25 mouse cellular contexts compared by ENCODE assay signal in the genomic region with DNA sequence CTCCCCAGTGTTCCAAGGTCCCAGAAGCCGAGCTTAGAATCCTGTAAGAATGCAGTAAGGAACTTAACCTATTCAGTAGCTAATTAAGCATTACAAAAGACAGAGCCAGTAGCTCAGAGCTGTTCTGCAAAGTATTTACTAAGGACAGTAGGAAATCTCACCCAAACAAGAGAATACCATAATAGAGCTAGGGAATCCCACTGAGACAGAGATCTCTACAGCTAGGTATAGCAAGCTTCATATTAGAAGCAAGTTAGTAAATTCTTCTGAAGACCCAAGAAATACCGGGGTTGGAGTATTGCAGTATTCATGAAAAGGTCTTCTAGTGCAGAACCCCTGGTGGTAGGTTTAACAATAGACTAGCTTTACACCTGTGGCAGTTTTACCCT. TPM values are rescaled to one million over a fixed set of nuclear protein-coding genes. Genes with fewer than 3 reads are reported as not detected.
DNase-seq lines count a peak whose midpoint lies in the region; ATAC-seq and TF ChIP-seq lines count a peak whose summit lies in the region.
"Had no signal": no experiment of that assay in that cellular context is flagged by ENCODE, and none has a peak within 500 bp of the region (broad histone marks: within the 10 kb centered on the region; RNA-seq: fewer than 3 reads in every experiment).

No protein-coding gene starts in this region.

- H3K9me3 ChIP-seq in ES-Bruce4 (replicated peaks; ENCODE audit: control insufficient read depth, insufficient read depth, low read length, poor library complexity, severe bottlenecking): no peaks in the 10 kb centered on the region
- no peaks in the 10 kb centered on the region for H3K9me3 ChIP-seq in midbrain, embryonic 15.5 days
- no peaks in the 10 kb centered on the region for H3K9me3 ChIP-seq in stomach, postnatal 0 days (ENCODE audit: control insufficient read depth, low read length)
- H3K9me3 ChIP-seq: embryonic facial prominence, embryonic 13.5 days; embryonic facial prominence, embryonic 15.5 days; forebrain, embryonic 10.5 days; forebrain, embryonic 12.5 days; G1E had no signal

- no peak for TF ChIP-seq POLR2A in ES-Bruce4 (IDR thresholded peaks at IDR 0.05; ENCODE audit: insufficient read depth, low read length)

- ATAC-seq in midbrain, embryonic 15.5 days (replicated peaks): no peak
- no peak for ATAC-seq in stomach, postnatal 0 days (ENCODE audit: low FRiP score, low TSS enrichment)
- ATAC-seq: activated CD4-positive, CD25-positive, alpha-beta regulatory T cell, adult 4 months; forebrain, embryonic 14.5 days; forebrain, embryonic 16.5 days; Patski had no signal

- TF ChIP-seq CTCF in ES-Bruce4 (IDR thresholded peaks at IDR 0.05; ENCODE audit: low read depth, low read length): no peak
- no peak for TF ChIP-seq CTCF in stomach, postnatal 0 days (IDR thresholded peaks at IDR 0.05; ENCODE audit: low read depth)

- peak overlapping the region; percentile 67; the same call in 1 of the 2 replicates for H3K27ac ChIP-seq in ES-Bruce4 (ENCODE audit: insufficient read depth, low read length)
- no peak overlapping the region for H3K27ac ChIP-seq in midbrain, embryonic 15.5 days
- no peak overlapping the region for H3K27ac ChIP-seq in stomach, postnatal 0 days (replicated peaks)
- H3K27ac ChIP-seq: embryonic facial prominence, embryonic 13.5 days; embryonic facial prominence, embryonic 15.5 days; forebrain, embryonic 10.5 days; forebrain, embryonic 12.5 days had no signal

- no peak overlapping the region for H3K9ac ChIP-seq in ES-Bruce4 (ENCODE audit: low read depth, poor library complexity, severe bottlenecking)
- no peak overlapping the region for H3K9ac ChIP-seq in midbrain, embryonic 15.5 days
- H3K9ac ChIP-seq in stomach, postnatal 0 days (ENCODE audit: low read length): no peak overlapping the region
- H3K9ac ChIP-seq: embryonic facial prominence, embryonic 13.5 days; embryonic facial prominence, embryonic 15.5 days; forebrain, embryonic 12.5 days had no signal

- no peak for TF ChIP-seq EP300 in ES-Bruce4 (IDR thresholded peaks at IDR 0.05; ENCODE audit: insufficient read depth, low read depth, low read length)
- TF ChIP-seq EP300 in stomach, postnatal 0 days (optimal IDR thresholded peaks at IDR 0.05): no peak

- no peak overlapping the region for H3K4me3 ChIP-seq in ES-Bruce4 (ENCODE audit: low read depth, low read length)
- no peak overlapping the region for H3K4me3 ChIP-seq in midbrain, embryonic 15.5 days
- no peak overlapping the region for H3K4me3 ChIP-seq in stomach, postnatal 0 days (ENCODE audit: low read depth, low read length)
- H3K4me3 ChIP-seq: embryonic facial prominence, embryonic 13.5 days; embryonic facial prominence, embryonic 15.5 days; erythroblast, embryonic 14.5 days; forebrain, embryonic 10.5 days; forebrain, embryonic 12.5 days had no signal

- no peaks in the 10 kb centered on the region for H3K36me3 ChIP-seq in ES-Bruce4 (ENCODE audit: control insufficient read depth, insufficient read depth, low read length, poor library complexity, severe bottlenecking)
- no peaks in the 10 kb centered on the region for H3K36me3 ChIP-seq in midbrain, embryonic 15.5 days (replicated peaks)
- no peaks in the 10 kb centered on the region for H3K36me3 ChIP-seq in stomach, postnatal 0 days (ENCODE audit: control insufficient read depth, insufficient read depth, low read length)
- H3K36me3 ChIP-seq: embryonic facial prominence, embryonic 13.5 days; embryonic facial prominence, embryonic 15.5 days; forebrain, embryonic 12.5 days; G1E had no signal

- H3K27me3 ChIP-seq in ES-Bruce4 (ENCODE audit: control insufficient read depth, insufficient read depth, low read length, poor library complexity, severe bottlenecking): no peaks in the 10 kb centered on the region
- H3K27me3 ChIP-seq in midbrain, embryonic 15.5 days (replicated peaks): no peaks in the 10 kb centered on the region
- H3K27me3 ChIP-seq in stomach, postnatal 0 days (ENCODE audit: control insufficient read depth, insufficient read depth, low read length): no peaks in the 10 kb centered on the region
- H3K27me3 ChIP-seq: embryonic facial prominence, embryonic 13.5 days; embryonic facial prominence, embryonic 15.5 days; forebrain, embryonic 12.5 days had no signal

- peak; percentile 62 for DNase-seq in ES-CJ7 (ENCODE audit: low read depth, low spot score)
- DNase-seq in R1 (ENCODE audit: low read depth, low spot score): peak; percentile 85
- no peak for DNase-seq in urinary bladder, postnatal 4 days (ENCODE audit: low spot score in 2 of 2)
- no peak for DNase-seq in stomach, postnatal 0 days (ENCODE audit: low spot score)
- DNase-seq: adrenal gland, adult 8-10 months; adrenal gland, postnatal 14 days; adrenal gland, postnatal 36 days; cerebellum, adult 18-20 months; cerebellum, adult 8-10 months; cerebellum, adult 9-11 months; cerebellum, postnatal 14 days; cerebellum, postnatal 36 days; embryo, embryonic 11 days had no signal

- 28% methylated on average over 2 of the region's 2 CpGs for WGBS in midbrain, embryonic 15.5 days
- 41% methylated on average over 2 of the region's 2 CpGs for WGBS in stomach, postnatal 0 days

- H3K4me2 ChIP-seq in midbrain, embryonic 15.5 days: no peak overlapping the region
- no peak overlapping the region for H3K4me2 ChIP-seq in stomach, postnatal 0 days (replicated peaks; ENCODE audit: low read depth)
- H3K4me2 ChIP-seq: embryonic facial prominence, embryonic 13.5 days; embryonic facial prominence, embryonic 15.5 days; forebrain, embryonic 12.5 days had no signal

- H3K4me1 ChIP-seq in ES-Bruce4 (ENCODE audit: control insufficient read depth, insufficient read depth, low read length): peaks cover 2% of the 10 kb centered on the region
- H3K4me1 ChIP-seq in midbrain, embryonic 15.5 days: no peaks in the 10 kb centered on the region
- H3K4me1 ChIP-seq in stomach, postnatal 0 days (replicated peaks; ENCODE audit: control insufficient read depth, insufficient read depth): no peaks in the 10 kb centered on the region
- H3K4me1 ChIP-seq: embryonic facial prominence, embryonic 13.5 days; embryonic facial prominence, embryonic 15.5 days; forebrain, embryonic 12.5 days had no signal

RNA-seq across cellular contexts. Expression of gene Pls3, which starts 45.1 kb away (rescaled TPM):
- polyA plus RNA-seq in ES-Bruce4 (2011; ENCODE audit: insufficient read depth, insufficient read length, low read depth, missing spikeins): 66.9 and 67.3 TPM in 2 replicates
- 27.9 and 28.6 TPM in 2 replicates for polyA plus RNA-seq in midbrain, embryonic 15.5 days (2015; fragmentation: Nextera tagmentation; extraction: Ambion mirVana)
- 91.2 and 99.5 TPM in 2 replicates for polyA plus RNA-seq in stomach, postnatal 0 days (2015; fragmentation: Nextera tagmentation; extraction: Ambion mirVana)
- polyA plus RNA-seq: erythroblast, embryonic 14.5 days; G1E had no signal

Comparison
In these comparisons a context has a peak if more than half of its experiments do, and no peak if none do; other contexts are left out.
1. DNase-seq: peak in ES-CJ7 (single experiment) and R1 (single experiment); none in urinary bladder, postnatal 4 days (0 of 2) and stomach, postnatal 0 days (single experiment).